Mouse (Mus musculus) cerebellum, adult (tissue): ENCODE measurements around the gene Mrgprg.

Source experiments
- ATAC-seq: cut with Nextera tagmentation; 2 replicates; pipeline ENCODE4 v1.9.2; 2017; ENCODE audit warnings: mild to moderate bottlenecking, moderate library complexity, mixed read lengths; ENCODE audit not compliant: insufficient number of reproducible peaks, low FRiP score, low TSS enrichment

The Mrgprg gene

DNA sequence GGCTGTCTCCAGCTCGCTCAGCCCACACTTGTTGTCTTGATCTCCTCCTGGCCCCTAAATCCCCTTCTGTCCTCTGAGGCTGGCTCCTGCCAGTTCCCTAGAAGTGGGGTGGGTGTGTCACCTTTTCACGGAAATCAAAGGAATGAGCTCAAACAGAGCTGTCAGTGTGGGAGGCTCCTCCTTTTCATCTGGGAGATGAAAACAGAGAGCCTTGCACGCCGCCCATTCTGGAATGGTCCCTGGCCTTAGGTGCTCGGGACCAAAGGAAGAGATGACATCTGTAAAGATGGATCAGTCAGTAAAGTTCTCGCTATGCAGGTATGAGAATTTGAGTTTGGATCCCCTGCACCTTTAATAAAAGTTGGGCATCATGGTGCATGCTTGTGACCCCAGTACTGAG, at the start of gene Mrgprg:
Gene Mrgprg, minus strand, starts transcription at position 101 of the 400 bp plus-strand sequence.
- no peak for ATAC-seq

DNA sequence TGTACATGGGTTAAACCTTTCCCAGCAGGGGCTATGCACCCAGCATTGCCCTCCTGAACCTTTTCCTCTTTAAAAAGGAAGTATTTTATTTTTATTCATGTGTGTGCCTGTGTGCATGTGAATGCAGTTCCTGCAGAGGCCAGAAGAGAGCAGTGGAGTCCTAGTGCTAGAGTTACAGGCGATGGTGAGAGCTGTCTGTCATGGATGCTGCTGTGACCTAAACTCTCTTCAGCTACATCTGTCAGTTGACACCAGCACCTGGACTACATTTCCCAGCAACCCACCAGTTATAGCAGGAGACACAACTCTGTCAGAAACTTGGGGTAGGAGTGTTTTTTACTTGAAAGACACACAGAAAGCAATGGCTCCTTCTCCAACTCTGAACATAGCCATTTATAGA, 42.1 kb upstream of the Mrgprg start:
- ATAC-seq, result no peak

DNA sequence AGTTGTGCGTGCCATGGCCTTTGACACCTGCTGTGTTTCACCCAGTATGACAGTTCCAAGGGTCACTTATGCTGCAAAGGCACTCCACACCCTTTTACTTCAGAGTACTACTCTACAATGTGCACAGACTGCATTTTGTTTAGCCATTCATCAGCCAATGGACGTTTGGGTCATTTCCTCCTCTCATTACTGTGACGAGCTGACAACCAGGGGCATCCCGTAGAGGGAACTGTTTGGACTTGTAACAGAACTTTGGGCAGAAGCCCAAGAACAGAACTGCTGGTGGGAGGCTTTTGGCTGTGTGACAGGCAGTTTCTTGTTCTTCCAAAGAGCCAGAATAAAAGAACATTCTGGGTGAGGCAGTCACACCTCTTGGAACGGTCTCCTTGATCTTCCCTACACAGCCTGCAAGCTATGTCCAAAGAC, 38.4 kb upstream of the Mrgprg start:
- no peak for ATAC-seq

DNA sequence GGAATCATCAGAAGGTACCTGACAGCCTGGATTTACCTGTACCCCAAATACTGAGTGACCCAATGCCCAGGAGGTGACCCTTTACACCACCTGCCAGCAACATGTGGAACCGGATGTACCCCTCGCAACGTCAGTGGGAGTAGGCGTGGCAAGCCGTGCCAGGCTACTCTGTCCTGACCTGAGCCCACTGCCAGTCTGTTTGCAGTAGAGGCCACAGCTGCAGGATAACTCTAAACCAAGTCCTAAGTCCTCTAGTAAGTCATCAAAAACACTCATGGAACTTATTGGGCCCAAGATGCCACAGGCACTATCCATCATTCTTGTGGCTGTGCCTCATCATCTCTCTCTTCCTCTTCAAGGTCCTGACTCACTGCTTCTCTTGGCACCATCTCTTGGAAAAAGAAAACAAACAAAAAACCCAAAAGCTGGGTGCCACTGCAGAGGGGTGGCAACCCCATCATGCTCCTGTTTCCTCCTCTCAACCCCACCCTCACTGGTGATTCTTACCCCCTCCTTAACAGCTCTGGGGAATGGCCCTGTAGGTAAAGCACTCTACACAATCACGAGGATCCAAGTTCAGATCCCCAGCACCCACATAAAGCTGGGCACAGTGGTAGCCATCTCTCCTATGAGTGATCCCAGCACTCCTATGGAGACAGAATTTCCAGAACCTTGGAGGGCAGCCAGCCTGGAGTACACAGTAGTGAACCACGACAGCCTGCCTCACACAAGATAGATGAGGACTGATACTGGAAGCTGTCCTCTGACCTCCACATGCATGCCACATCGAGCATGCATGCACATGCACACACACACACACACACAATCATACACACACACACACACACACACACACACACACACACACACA, 34.6 kb upstream of the Mrgprg start:
- no peak for ATAC-seq

DNA sequence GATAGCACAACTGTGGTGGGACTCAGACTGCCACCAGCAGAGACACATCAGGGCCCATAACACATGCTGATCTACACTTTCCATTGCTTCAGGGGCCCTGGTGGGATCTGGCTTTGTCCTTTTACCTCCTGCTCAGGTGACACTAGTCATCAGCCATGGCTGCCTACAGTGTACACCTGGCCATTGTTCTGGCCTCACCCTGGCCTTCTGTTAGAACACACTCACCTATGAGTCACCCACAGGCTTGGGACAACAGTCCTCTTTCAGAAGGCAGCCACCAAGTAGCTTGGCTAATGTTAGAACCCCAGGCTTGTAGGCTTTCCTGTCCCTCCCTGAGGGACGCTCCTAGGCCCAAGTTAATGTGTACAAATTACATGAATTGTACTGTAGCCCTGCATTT, 34.0 kb upstream of the Mrgprg start:
- ATAC-seq, result no peak

DNA sequence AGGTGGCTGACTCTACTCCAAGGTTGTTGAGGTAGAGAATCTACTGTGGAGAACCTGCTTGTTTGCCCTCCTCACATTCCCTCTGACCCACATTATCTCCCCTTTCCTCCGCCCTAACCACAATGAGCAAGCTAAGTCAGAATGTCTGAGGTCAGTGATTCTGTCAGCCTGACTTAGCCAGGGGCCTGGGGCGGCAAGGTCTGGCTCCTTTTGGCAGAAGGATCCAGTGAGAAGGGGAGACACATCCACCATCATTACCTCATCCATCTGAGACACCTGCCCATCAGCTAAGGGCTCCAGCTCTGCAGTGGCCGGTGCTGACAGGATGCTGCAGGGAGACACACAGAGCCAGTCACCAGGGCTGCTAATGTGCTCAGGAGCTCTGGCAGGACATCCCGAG, 32.0 kb upstream of the Mrgprg start:
- ATAC-seq, result no peak

DNA sequence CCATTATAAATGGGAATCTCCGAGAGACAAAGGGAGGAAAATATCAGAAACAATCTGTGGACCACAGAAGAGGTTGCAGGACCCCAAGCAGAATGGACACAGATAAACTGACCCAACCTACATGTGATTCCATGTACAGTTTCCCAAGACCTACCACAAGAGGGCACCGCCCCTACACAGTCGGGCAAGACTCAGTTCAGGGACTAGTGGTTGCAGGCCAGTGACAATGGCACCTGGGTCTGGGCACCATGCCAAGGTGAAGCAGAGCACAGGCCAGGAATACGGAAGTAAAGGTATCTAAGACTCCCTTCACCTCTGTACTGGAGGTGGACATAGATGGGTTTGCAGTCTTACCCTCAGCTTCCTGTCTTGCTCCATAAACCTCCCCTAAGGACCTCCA, 26.3 kb upstream of the Mrgprg start:
- ATAC-seq, result no peak

DNA sequence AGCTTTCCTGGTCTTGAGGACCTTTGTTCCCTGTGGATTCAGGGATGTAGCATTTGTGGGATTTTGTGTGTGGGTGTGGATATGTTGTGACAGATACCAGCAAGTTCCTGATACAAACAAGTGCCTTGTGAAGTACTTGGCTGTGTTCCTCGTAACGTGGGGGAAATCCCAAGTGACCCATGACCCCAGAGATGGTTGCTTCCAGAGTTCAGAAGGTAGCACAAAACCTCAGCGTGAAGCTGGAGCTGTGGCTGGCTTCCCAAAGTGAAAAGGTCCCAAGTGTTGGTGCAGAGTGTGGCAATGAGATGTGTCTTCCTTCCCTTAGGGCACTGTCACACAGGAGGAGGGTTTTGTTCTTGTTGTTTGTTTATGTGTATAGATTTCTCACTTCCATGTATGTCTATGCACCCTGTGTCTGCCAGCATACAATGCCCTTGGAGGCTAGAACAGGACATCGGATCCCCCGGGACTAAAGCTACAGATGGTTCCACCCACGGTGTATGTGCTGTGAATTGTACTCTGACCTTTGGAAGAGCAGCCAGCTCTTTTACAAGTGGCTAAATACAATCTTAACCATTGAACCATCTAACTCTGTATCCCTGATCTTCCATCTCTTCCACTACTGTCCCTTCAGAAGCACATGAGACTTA, 25.7 kb upstream of the Mrgprg start:
- no peak for ATAC-seq

DNA sequence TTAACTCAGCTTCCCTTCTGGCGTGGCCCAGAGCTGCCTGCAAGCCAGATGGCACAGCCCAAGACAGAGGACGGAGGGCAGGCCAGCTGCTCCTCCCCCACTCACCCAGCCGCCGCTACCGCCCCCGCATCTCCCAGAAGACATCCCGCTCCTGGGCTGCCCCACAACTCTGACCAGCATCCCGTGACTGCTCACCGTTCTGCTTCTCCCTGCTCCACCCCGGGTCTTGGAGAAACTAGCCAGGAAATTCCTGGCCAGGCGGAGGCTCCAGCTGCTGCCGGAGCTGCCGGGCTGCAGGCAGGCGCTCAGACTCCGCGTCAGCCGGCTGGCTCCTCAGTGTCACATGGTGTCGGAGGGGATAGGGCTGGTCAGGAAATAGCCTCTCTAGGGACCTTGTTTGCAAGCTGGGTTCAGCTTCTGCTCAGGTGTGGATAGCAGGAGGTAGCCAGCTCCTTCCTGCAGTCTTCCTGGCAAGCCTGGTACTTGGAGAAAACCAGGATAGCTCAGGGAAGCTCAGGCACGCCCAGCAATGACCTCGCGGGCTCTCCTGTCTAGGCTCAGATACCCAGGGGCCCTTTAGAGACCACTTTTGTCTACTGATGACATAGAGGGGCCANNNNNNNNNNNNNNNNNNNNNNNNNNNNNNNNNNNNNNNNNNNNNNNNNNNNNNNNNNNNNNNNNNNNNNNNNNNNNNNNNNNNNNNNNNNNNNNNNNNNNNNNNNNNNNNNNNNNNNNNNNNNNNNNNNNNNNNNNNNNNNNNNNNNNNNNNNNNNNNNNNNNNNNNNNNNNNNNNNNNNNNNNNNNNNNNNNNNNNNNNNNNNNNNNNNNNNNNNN, 17.4 kb upstream of the Mrgprg start, which contains the start of gene Mrgpre:
Gene Mrgpre, minus strand, starts transcription at position 505 of the 834 bp plus-strand sequence.
- peak; percentile 69; the same call in 1 of the 2 replicates for ATAC-seq

DNA sequence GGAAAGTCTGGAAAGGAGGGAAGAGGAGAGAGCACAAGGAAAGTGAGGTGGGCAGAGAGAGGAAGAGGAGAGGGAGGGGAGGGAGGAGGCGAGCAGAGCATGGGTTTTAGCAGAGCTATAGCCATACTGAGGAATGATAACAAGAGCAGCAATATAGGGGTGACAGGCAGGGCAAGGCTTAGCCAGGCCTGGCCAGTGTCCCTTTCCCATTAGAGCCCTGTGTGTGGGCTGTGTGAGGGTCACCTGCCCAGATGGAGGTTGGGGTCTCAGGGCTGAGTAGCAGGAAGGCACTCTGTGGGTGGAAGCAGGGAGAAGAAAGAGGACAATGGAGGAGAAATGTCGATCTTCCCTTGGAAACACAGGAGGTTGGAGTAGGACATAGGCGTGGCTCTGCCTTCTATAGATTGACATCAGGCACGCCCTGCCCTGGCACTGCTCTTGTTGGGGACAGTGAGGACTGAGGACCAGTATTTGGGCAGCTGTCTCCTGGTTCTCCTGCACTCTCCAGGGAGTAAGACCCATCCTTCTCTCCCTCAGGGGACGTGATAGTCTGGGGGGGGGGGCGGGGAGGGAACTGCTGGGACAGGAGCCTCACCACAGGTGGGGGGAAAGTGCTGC, 16.7 kb upstream of the Mrgprg start:
- peak; percentile 29; the same call in 1 of the 2 replicates for ATAC-seq

DNA sequence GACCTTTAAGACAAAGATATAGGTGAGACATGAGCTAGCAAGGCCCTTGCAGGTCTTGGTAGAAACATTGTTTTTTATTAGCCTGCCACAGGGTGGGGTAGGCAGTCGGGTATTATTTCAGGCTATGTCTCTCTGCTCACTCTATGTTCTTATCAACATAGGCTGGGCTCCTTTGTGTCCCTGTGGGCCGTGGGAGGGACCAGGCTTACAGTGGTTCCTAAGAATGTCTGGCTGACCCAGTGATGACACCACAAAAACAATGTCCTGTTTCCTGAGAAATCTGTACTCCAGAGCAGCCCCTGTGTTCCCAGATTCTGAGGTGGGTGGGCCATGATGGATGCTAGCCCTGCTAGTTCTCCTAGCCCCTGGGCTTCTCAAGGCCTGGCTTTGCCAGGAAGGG, 10.6 kb upstream of the Mrgprg start:
- no peak for ATAC-seq

DNA sequence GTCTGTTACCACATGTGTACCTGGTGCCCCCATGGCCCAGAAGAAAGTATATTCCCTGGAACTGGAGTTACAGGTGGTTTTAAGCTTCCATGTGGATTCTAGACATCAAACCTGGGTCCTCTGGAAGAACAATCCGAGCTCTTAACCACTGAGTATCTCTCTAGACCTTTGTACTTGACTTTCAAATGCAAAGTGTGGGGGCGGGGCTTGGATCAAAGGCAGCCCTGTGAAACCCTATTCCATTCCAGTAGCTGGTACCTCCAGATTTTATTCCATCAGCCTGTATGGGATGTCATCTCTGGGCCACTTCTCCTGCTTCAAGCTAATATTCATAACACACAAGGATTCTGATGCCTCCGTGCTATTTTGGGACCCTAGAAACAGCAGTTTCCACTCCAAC, 9.3 kb upstream of the Mrgprg start:
- no peak for ATAC-seq

DNA sequence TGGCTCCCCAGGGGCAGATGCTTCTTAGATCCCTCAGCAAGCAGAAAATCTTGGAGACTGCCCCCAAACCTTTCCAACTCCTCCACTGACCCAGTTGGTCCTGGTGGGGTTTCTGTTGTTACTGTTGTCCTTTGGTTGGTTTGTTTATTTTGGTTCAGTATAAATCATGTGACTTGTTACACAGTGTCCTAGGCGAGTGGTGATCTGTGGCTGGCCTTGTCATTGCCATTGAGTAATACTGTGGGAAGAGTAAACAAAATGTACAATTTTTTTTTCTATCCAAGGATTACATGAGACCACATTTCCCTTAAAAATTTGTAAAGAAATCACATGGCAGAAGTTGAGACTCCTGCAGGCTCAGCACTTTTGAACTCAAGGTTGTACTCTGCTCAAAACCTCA, 2.7 kb upstream of the Mrgprg start:
- ATAC-seq, result no peak

DNA sequence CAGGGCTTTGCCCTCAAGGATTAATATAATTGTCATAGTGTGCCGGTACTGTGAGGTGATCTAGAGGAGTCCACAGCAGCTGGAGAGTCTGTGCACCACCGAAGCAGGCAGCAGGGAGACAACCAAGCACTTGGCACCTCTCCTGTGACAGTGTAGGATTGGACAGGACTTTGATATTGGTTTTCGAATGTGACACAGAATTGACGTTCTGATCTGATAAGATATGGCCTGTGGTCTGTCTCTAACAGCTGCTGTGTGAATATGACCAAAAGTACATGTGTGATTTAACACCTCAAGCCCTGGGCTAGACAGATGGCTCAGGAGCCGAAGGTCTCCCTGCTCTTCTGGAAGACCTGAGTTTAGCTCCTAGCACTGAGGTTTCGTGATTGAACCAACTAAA, 1.5 kb upstream of the Mrgprg start:
- no peak for ATAC-seq

DNA sequence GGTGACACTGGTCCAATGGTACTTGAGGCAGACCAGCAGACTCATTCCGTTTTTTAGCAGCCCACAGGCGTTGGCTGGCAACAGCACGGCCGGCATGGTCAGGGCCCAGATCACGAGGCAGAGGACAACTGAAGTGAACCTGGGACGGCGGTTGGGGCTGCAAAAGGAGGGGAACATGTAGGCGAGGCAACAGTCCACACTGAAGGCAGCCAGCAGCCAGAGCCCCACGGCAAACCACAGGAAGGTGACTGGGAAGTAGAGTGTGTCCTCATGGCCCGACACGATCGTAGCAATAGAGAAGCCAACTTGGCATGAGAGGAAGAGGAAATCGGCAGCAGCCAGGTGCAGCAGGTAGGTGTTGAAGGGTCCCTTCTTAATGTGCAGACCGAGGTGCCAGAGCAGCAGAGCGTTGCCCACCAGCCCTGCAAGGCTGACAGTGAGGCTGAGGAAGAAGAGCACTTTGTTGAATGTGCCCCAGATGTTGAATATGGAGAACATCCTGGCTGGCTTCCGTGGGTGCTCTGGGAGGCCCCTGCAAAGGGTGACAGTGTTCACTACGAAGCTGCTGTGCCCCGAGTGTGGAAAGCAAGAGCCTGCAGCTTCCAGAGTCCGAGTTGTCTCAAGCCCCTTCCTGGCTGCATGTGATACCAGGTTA, 1.8 kb downstream of the Mrgprg start:
- no peak for ATAC-seq

DNA sequence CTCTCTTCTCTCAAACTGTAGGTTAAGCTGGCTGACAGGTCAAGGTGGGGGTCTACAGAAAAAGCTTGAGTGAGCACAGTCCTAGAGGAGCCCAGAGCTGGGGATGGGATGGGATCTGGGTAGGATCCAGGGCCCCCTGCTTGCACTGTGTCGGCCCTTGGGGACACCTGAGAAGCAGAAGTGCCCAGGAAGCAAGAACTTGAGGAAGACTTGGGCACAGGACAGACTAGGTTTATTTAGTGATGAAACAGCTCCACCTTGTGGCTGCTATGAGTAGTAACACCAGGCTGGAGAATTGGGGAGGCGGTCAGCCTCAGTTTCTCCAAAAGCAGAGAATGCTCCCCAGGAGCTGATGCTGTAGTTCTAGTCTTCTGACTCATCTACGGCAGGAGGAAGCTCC, 3.0 kb downstream of the Mrgprg start:
- no peak for ATAC-seq

DNA sequence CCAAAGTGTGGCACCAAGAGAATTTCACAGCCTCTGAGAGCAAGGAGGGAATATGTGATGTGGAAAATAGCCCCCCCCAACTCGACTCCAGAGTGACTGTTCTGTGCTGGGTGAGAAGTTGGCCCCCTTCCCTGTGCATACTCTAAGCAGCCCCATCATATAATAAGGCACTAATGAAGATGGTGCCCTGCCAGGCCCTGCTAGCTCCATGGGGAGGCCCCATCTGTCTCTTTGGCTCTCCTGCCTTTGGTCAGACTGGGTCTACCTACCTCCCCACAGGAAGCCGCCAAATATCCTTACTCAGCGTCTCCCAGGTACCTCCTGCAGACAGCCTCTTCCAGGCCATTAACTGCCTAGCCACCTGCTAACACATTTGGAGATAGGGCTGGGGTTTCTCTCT, 7.8 kb downstream of the Mrgprg start:
- peak; percentile 60 for ATAC-seq

DNA sequence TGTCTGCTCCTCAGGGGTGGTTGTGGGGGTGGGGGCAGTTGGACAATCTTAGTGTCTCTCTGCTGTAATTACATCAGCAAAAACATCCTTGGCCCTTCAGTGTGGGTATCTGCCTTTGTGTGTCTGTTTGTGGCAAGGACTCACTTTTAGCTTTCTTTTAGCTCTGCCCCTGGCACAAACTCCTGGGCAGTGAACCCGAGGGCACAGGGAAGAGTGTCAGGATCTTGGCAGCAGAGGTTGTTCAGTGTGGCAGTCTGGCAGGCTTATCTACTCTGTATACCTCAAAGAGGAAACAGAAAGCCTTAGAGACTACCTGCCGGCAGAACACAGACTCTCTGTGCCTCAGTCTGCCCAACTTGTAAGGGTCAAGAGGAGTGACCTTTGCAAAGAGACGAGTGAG, 9.1 kb downstream of the Mrgprg start:
- ATAC-seq, result no peak

DNA sequence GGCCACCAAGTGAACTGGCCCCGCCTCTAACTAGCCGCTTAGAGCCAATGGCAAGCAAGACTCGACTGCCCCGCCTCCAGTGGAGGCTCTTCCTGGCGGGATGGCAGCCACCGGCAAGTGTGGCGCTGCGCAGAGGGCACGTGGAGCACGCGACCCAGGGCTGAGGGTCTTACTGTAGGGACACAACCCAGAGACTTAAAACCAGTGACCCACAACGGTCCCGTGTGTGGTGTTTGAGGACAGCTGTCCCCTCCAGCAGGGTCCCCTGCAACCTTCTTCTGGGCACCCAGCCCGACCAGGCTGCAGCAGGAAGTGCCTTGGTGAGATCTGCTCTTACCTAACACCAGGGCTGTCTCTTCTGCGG, 9.8 kb downstream of the Mrgprg start:
- peak; percentile 53; the same call in 1 of the 2 replicates for ATAC-seq
